Mouse (Mus musculus) hematopoietic stem cell, adult 5-6 weeks (primary cell): ENCODE data around the gene Yy1. TPM values are rescaled to one million over a fixed set of nuclear protein-coding genes. Genes with fewer than 3 reads are reported as not detected.

Experiments
- ATAC-seq, 2 experiments: fragments of 125-278 bp in 1 of 2; replicated peaks in 1 of 2; 2 replicates each; pipeline ENCODE4 v1.8.0; 2016 to 2017; ENCODE audit warnings: inconsistent platforms in 2 of 2, mild to moderate bottlenecking in 2 of 2, moderate number of reproducible peaks in 2 of 2, low read depth in 1 of 2, moderate TSS enrichment in 1 of 2; ENCODE audit not compliant: low FRiP score in 2 of 2, poor library complexity in 2 of 2, severe bottlenecking in 2 of 2, insufficient read depth in 1 of 2, low TSS enrichment in 1 of 2
- total RNA-seq: library from RNA; stranded (forward); fragments of 172-1452, 232-1000 nt; gene quantifications from 2 replicates; pipeline ENCODE4 v1.2.3, GENCODE M21; 2017

The Yy1 gene
- total RNA-seq, 1 experiment from 2014 or later, result 76.6 TPM

GRCm38 (mm10) chr12:108764917-108765678 lies 27.7 kb upstream of the Yy1 start:
- peak; percentile 54 to 56 for ATAC-seq

GRCm38 (mm10) chr12:108765751-108766221 lies 27.0 kb upstream of the Yy1 start:
- peak; percentile 78 to 81 for ATAC-seq

- ATAC-seq, result no peak; a peak in 1 of 4 replicates
Measured at GRCm38 (mm10) chr12:108766316-108766715, 26.5 kb upstream of the Yy1 start.

- ATAC-seq, result no peak
Measured at GRCm38 (mm10) chr12:108766866-108767265, 25.9 kb upstream of the Yy1 start.

GRCm38 (mm10) chr12:108768196-108768854 lies 24.4 kb upstream of the Yy1 start:
- ATAC-seq, result no peak

GRCm38 (mm10) chr12:108780108-108780877 lies 12.5 kb upstream of the Yy1 start:
- ATAC-seq, result no peak

- no peak for ATAC-seq
Measured at GRCm38 (mm10) chr12:108785161-108785560, 7.6 kb upstream of the Yy1 start.

GRCm38 (mm10) chr12:108787329-108787728 lies 5.4 kb upstream of the Yy1 start:
- ATAC-seq, result no peak

GRCm38 (mm10) chr12:108792152-108792545 lies 624 bp upstream of the Yy1 start:
- ATAC-seq, result peak in 1 of 2 experiments; percentile 37; a peak in 3 of 4 replicates

- ATAC-seq, result no peak
Measured at GRCm38 (mm10) chr12:108793453-108793941, 724 bp downstream of the Yy1 start.

GRCm38 (mm10) chr12:108794078-108794711 lies 1.4 kb downstream of the Yy1 start:
- ATAC-seq, result peak; percentile 19 to 38; a peak in 3 of 4 replicates

GRCm38 (mm10) chr12:108794979-108795537 lies 2.3 kb downstream of the Yy1 start:
- no peak for ATAC-seq

- ATAC-seq, result no peak
Measured at GRCm38 (mm10) chr12:108801613-108802012, 8.8 kb downstream of the Yy1 start.

- no peak for ATAC-seq
Measured at GRCm38 (mm10) chr12:108804388-108804787, 11.6 kb downstream of the Yy1 start.

GRCm38 (mm10) chr12:108808465-108808864 lies 15.7 kb downstream of the Yy1 start:
- ATAC-seq, result no peak

GRCm38 (mm10) chr12:108809771-108810170 lies 17.0 kb downstream of the Yy1 start:
- no peak for ATAC-seq

- no peak; a peak in 1 of 4 replicates for ATAC-seq
Measured at GRCm38 (mm10) chr12:108810309-108810708, 17.5 kb downstream of the Yy1 start.
